Mouse (Mus musculus): Measurements from ENCODE around the gene Atg10. TPM values are rescaled to one million over a fixed set of nuclear protein-coding genes. Genes with fewer than 3 reads are reported as not detected.
"Not testable (repeated sequence)": the region's sequence is repeated elsewhere in the genome, so short reads cannot be mapped to it uniquely, and the experiment has no call there.

Gene Atg10
- 3.2 and 3.3 TPM in 2 replicates for polyA plus RNA-seq (2015; fragmentation: Nextera tagmentation; extraction: Ambion mirVana)

DNA sequence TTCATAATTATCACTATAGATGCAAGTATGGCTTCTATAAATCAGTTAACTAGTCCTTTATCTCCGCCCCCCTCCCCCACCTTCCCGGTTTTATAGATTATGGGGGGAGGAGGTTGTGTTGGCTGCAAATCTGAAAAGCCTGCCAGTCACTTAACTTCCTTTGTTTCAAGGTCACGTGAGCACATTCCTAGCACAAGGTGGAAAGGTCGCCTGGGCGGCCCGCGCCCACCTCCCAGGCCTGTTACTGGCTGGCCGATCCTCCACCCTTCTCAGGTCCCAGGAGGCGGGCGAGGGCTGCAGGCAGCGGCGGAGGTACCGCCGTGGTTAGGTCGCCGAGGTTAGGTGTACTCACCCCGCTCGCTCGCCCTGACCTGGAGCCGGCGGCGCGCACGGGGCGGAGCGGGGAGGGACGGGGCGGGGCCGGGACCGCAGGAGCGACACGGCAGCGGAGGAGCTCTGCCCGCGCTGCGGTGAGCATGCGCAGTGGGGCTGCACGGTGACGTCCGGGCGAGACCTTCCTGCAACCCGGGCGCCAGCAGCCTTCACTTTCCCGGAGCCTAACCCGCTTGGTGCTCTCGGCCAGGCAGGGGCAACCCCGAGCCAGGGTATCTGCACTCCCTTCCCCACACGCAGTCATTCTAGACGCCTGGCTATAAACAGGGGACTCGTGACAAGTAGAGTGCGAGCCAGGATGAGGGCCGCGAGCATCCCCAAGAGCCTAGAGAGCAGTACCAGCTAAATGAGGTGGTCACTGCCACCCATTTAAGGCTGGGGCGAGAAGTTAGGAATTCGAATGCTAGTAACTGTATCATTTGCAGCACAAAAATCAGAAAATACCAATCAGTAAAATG is at the start of gene Atg10:
Gene Atg10 (minus strand): TSS at position 382 of the 851 bp plus-strand sequence.
- Histone ChIP-seq H3K9ac (peak within 1 kb of the TSS; percentile 74), H3K27ac (replicated peaks) (peak within 1 kb of the TSS; percentile 81), H3K9me3 (replicated peaks) (no peaks in the 10 kb centered on the region), H3K36me3 (replicated peaks) (no peaks in the 10 kb centered on the region), H3K4me3 (replicated peaks) (peak within 1 kb of the TSS; percentile 77), H3K27me3 (no peaks in the 10 kb centered on the region), H3K4me1 (replicated peaks) (peaks cover 17% of the 10 kb centered on the region), H3K4me2 (peak within 1 kb of the TSS; percentile 83)
- ATAC-seq (ENCODE audit: insufficient read depth), result peak; percentile 99
- 2% methylated on average over 55 of the region's 55 CpGs for WGBS (ENCODE audit: insufficient replicate concordance)

DNA sequence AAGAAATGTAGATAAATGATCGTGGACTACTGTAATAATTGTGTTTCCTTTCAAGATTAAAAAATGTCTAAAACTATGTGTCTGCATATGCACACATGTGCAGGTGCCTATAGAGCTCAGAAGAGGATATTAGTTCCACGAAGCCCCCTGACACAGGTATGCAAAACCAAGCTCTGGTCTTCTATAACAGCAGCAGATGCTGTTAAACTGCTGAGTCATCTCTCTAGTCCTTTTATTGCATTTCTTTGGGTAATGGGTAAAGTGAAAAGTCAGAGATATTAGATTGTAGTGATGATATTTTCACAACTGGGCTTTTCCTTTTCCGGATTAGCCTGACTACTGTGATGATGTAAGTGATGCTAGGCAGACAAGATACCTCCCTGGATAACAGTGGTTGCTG is 28.6 kb upstream of the Atg10 start:
- no peak for ATAC-seq (ENCODE audit: insufficient read depth)
- H3K4me2 ChIP-seq, result no peak overlapping the region
- H3K9me3 ChIP-seq (replicated peaks), result no peaks in the 10 kb centered on the region
- H3K27me3 ChIP-seq, result no peaks in the 10 kb centered on the region
- no peaks in the 10 kb centered on the region for H3K4me1 ChIP-seq (replicated peaks)
- no peak overlapping the region for H3K9ac ChIP-seq
- no peak overlapping the region for H3K4me3 ChIP-seq (replicated peaks)
- H3K27ac ChIP-seq (replicated peaks), result no peak overlapping the region
- no peaks in the 10 kb centered on the region for H3K36me3 ChIP-seq (replicated peaks)
- 61% methylated on average over 3 of the region's 3 CpGs for WGBS (ENCODE audit: insufficient replicate concordance)

DNA sequence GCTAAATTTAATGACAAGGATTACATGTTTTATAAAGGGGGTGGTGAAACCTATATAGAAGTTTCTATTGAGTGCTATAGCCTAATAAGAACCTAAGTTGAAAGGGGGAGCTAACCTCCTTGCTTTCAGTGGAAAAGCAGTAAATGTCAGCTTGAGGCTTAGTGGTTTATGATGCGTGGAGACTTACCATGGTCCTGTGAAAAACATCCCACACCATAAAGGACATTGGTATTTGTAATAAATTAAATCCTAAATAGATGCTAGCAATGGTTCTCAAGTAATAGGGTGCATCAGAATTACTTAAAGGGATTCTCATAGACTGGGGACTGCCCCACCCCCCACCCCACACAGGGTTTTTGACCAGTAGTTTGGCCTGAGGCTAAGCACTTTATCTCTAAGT is 27.9 kb upstream of the Atg10 start:
- Histone ChIP-seq H3K27ac (replicated peaks) (no peak overlapping the region), H3K4me3 (replicated peaks) (no peak overlapping the region), H3K9ac (no peak overlapping the region), H3K4me1 (replicated peaks) (no peaks in the 10 kb centered on the region), H3K36me3 (replicated peaks) (no peaks in the 10 kb centered on the region), H3K27me3 (no peaks in the 10 kb centered on the region), H3K9me3 (replicated peaks) (no peaks in the 10 kb centered on the region), H3K4me2 (no peak overlapping the region)
- no peak for ATAC-seq (ENCODE audit: insufficient read depth)
- WGBS (ENCODE audit: insufficient replicate concordance), result 57% methylated on average over 1 of the region's 1 CpGs

DNA sequence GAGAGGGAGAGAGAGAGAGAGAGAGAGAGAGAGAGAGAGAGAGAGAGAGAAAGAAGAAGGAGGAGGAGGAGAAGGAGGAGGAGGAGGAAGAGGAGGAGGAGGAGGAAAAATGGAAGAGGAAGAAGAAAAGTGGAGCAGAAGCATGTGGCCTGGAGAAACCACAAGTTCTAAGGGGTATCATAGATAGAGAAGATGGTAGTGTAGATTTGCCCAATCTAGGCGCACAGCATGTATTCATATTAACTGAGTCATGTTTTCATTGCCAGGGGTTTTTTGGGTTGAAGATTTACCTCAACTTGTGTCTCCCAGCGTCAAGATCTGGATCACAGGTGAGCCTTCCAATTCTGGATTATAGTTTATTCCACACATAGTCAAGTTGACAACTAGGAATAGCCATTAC is 26.3 kb upstream of the Atg10 start:
- H3K9ac ChIP-seq; H3K4me1 ChIP-seq (replicated peaks); H3K4me3 ChIP-seq (replicated peaks); H3K36me3 ChIP-seq (replicated peaks); H3K27ac ChIP-seq (replicated peaks); H3K4me2 ChIP-seq; H3K9me3 ChIP-seq (replicated peaks); ATAC-seq (ENCODE audit: insufficient read depth); H3K27me3 ChIP-seq: not testable (repeated sequence)
- WGBS (ENCODE audit: insufficient replicate concordance), result 40% methylated on average over 2 of the region's 2 CpGs

DNA sequence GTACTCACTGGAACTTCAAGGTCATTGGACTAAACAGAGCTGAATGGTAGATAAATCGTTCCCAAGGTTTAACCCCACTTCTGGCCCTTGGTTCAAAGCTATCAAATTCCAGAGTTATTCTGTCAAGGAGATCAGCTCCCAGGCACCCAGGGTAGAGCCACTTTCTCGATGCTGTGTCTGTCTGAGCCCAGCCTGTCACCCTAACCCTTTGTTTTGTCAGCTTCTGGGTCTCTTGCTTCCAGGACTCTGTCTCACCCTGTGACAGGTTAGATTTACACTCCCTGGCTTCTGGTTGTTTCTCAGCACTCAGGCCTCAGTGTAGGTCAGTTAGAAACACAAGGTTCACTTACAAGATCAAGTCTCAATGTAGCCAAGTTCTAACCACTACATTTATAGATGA is 22.7 kb upstream of the Atg10 start:
- no peak overlapping the region for H3K4me3 ChIP-seq (replicated peaks)
- ATAC-seq (ENCODE audit: insufficient read depth), result no peak
- H3K36me3 ChIP-seq (replicated peaks), result no peaks in the 10 kb centered on the region
- no peak overlapping the region for H3K9ac ChIP-seq
- H3K4me2 ChIP-seq, result no peak overlapping the region
- no peaks in the 10 kb centered on the region for H3K27me3 ChIP-seq
- H3K9me3 ChIP-seq (replicated peaks), result no peaks in the 10 kb centered on the region
- no peaks in the 10 kb centered on the region for H3K4me1 ChIP-seq (replicated peaks)
- no peak overlapping the region for H3K27ac ChIP-seq (replicated peaks)
- 47% methylated on average over 2 of the region's 2 CpGs for WGBS (ENCODE audit: insufficient replicate concordance)

DNA sequence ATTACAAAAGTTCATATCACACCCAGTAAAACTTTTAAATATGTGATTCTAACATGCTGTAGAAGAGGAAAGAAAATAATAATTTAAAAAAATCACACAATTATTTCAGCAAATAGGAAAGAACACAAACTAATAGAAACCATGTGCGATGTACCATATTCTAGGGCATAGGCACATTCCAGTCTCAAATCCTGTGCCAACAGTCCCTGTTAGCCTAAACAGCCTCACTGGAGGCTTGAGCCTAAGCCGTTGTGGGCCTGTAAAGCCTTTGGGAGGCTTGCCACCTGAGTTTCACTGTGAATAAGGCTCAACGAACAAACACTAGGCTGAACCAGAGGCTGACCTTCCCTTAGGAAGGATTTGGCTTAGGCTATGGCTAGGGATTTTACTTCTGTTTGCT is 14.2 kb upstream of the Atg10 start:
- Histone ChIP-seq H3K27me3 (no peaks in the 10 kb centered on the region), H3K27ac (replicated peaks) (no peak overlapping the region), H3K36me3 (replicated peaks) (no peaks in the 10 kb centered on the region), H3K4me2 (no peak overlapping the region), H3K9me3 (replicated peaks) (no peaks in the 10 kb centered on the region), H3K9ac (no peak overlapping the region), H3K4me1 (replicated peaks) (no peaks in the 10 kb centered on the region), H3K4me3 (replicated peaks) (no peak overlapping the region)
- ATAC-seq (ENCODE audit: insufficient read depth), result no peak
- 70% methylated on average over 3 of the region's 3 CpGs for WGBS (ENCODE audit: insufficient replicate concordance)

DNA sequence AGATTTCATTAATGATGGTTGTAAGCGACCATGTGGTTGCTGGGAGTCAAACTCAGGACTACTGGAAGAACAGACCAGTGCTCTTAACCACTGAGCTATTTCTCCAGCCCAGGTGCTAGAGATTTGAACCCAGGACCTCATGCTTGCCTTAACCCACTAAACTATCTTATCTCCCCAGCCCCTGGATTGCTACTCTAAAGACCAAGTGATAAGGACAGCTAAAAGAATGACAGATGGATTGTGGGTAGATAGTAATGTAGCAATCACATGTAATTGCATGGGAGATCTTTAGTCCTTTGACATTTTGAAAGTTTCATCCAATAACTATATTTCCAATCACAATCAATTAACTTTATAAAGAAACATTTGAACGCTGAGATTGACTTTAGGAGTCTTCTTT is 13.1 kb upstream of the Atg10 start:
- WGBS (ENCODE audit: insufficient replicate concordance), result 61% methylated on average over 2 of the region's 2 CpGs
- Histone ChIP-seq H3K4me1 (replicated peaks) (no peaks in the 10 kb centered on the region), H3K36me3 (replicated peaks) (no peaks in the 10 kb centered on the region), H3K4me2 (no peak overlapping the region), H3K9ac (no peak overlapping the region), H3K9me3 (replicated peaks) (no peaks in the 10 kb centered on the region), H3K4me3 (replicated peaks) (no peak overlapping the region), H3K27me3 (no peaks in the 10 kb centered on the region), H3K27ac (replicated peaks) (no peak overlapping the region)
- no peak for ATAC-seq (ENCODE audit: insufficient read depth)

DNA sequence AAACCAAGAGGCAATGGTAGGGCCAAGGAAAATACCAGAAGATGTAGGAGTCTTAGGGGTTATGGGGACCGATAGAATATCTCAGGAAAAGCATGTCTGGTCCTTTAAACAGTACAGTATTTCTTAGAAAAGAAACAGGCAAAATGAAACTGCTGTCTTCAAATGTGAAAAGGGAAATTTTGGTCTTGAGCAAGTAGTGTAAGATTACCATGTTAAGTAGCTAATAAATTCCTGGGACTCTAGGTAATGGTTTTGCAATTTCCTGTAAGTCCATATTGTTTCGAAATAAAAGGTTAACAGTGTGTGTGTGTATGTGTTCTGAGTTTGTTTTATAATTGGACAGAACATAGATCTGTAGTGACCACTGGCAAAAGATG is 658 bp upstream of the Atg10 start:
- H3K27me3 ChIP-seq, result no peaks in the 10 kb centered on the region
- H3K4me1 ChIP-seq (replicated peaks), result peaks cover 17% of the 10 kb centered on the region
- peak overlapping the region; percentile 77 for H3K4me3 ChIP-seq (replicated peaks)
- peak overlapping the region; percentile 83 for H3K4me2 ChIP-seq
- ATAC-seq (ENCODE audit: insufficient read depth), result peak; percentile 4; the same call in 1 of the 2 replicates
- H3K9me3 ChIP-seq (replicated peaks), result no peaks in the 10 kb centered on the region
- H3K36me3 ChIP-seq (replicated peaks), result no peaks in the 10 kb centered on the region
- WGBS (ENCODE audit: insufficient replicate concordance), result 49% methylated on average over 2 of the region's 2 CpGs
- H3K9ac ChIP-seq, result peak overlapping the region; percentile 74
- peak overlapping the region; percentile 81 for H3K27ac ChIP-seq (replicated peaks)

DNA sequence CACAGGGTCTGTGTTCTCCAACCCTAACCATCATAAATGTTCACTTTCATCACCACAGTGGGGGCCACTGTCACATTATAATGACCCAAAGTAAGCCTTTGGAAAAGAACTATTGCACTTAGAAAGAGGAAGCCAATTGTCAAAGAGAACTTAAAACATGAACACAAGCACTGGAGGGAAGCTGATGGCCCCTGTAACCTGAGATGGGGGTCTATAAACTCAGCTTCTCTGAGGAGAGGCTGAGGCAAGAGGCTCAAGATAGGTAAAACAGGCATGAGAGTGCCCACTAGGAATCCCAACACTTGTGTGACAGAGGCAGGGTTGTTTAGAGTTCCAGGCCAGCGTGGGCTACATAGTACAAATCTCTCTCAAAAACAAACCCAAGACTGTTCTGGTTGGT is 705 bp downstream of the Atg10 start:
- no peaks in the 10 kb centered on the region for H3K36me3 ChIP-seq (replicated peaks)
- H3K4me1 ChIP-seq (replicated peaks), result peaks cover 17% of the 10 kb centered on the region
- peak overlapping the region; percentile 77 for H3K4me3 ChIP-seq (replicated peaks)
- H3K9ac ChIP-seq, result 0 out of 2 replicates have a peak overlapping the region, but pooled peaks have one; percentile 74
- H3K27me3 ChIP-seq, result no peaks in the 10 kb centered on the region
- no peak for ATAC-seq (ENCODE audit: insufficient read depth)
- no peaks in the 10 kb centered on the region for H3K9me3 ChIP-seq (replicated peaks)
- 0 out of 2 replicates have a peak overlapping the region, but pooled peaks have one; percentile 81 for H3K27ac ChIP-seq (replicated peaks)
- WGBS (ENCODE audit: insufficient replicate concordance), result 61% methylated on average over 1 of the region's 1 CpGs
- H3K4me2 ChIP-seq, result peak overlapping the region; percentile 83

DNA sequence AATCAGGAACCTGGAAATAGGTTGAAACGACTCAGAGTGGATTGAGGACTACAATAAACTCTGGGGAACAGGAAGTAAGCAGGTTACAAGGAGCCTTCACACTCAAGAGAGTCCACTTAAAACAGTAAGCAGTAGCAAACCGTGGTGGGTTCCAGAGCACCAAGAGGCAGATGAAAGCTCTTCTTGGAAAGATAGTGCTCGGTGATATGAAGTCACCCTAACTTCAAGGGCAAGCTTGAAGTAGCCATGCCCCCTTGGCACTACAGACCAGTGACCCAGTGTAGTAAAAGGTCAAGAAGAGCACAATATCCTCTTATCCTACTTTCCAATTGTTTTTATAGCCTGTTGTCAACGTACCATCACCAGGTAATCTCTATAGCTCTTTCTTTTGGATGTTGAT is 2.1 kb downstream of the Atg10 start:
- ATAC-seq (ENCODE audit: insufficient read depth), result no peak
- no peaks in the 10 kb centered on the region for H3K9me3 ChIP-seq (replicated peaks)
- H3K27me3 ChIP-seq, result no peaks in the 10 kb centered on the region
- H3K4me1 ChIP-seq (replicated peaks), result peaks cover 17% of the 10 kb centered on the region
- H3K9ac ChIP-seq, result no peak overlapping the region
- WGBS (ENCODE audit: insufficient replicate concordance), result 58% methylated on average over 4 of the region's 4 CpGs
- no peak overlapping the region for H3K4me3 ChIP-seq (replicated peaks)
- H3K4me2 ChIP-seq, result no peak overlapping the region
- H3K36me3 ChIP-seq (replicated peaks), result no peaks in the 10 kb centered on the region
- no peak overlapping the region for H3K27ac ChIP-seq (replicated peaks)

DNA sequence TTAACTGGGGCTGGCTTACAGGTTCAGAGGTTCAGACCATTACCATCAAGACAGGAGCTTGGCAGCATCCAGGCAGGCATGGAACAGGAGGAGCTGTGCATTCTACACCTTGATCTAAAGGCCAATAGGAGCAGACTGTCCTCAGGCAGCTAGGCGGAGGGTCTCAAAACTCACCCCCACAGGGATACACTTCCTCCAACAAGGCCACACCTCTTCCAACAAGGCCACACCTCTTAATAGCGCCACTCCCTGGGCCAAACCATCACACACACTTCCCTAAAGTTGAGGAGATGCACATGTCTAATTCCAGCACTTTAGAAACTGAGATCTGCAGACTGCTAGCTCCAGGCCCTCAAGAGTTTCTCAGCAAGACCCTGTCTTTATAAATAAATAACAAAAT is 6.1 kb downstream of the Atg10 start:
- H3K4me2 ChIP-seq, result no peak overlapping the region
- 66% methylated on average over 2 of the region's 2 CpGs for WGBS (ENCODE audit: insufficient replicate concordance)
- H3K4me1 ChIP-seq (replicated peaks), result no peaks in the 10 kb centered on the region
- H3K9me3 ChIP-seq (replicated peaks), result no peaks in the 10 kb centered on the region
- no peak for ATAC-seq (ENCODE audit: insufficient read depth)
- H3K9ac ChIP-seq, result no peak overlapping the region
- H3K36me3 ChIP-seq (replicated peaks), result no peaks in the 10 kb centered on the region
- no peaks in the 10 kb centered on the region for H3K27me3 ChIP-seq
- no peak overlapping the region for H3K27ac ChIP-seq (replicated peaks)
- H3K4me3 ChIP-seq (replicated peaks), result no peak overlapping the region

Data from liver, embryonic 15.5 days (tissue).